Mouse (Mus musculus) Patski (cell line): ENCODE measurements at regions not wholly inside any gene's neighbourhood (a gene's known extent, or its start where the extent isn't known, plus 50 kb on each side); places are given as distances from the start of the nearest gene placed in this dataset.

Source experiments
- ATAC-seq: fragments of 100-300 bp; one replicate; pipeline ENCODE4 v1.8.0; 2021
- CTCF ChIA-PET: fragments of 350-600 bp; sonication (Branson Sonifier 250); formaldehyde crosslinking; loops from one replicate; lab custom pipeline; 2022; ENCODE audit warnings: inconsistent platforms; lab: Charles Lee
- POLR2A ChIA-PET: fragments of 350-600 bp; sonication (Branson Sonifier 250); formaldehyde crosslinking; loops from one replicate; lab custom pipeline; 2022; ENCODE audit warnings: antibody characterized with exemption, inconsistent platforms; lab: Charles Lee
- DNase-seq: peaks from one replicate; pipeline ENCODE4 v3.0.0-alpha.2; 2011; ENCODE audit warnings: low read depth, low spot score
- H3K27me3 ChIP-seq: fragments of 371-371 bp; one replicate; pipeline ENCODE4 v1.5.1; 2021
- CTCF ChIP-seq: fragments of 100-300 bp; IDR thresholded peaks from one replicate; pipeline ENCODE4 v1.5.1; 2021
- in situ Hi-C: fragments of 300-500 bp; cut with MboI; formaldehyde crosslinking; loops from 3 replicates; pipeline ENCODE4 v1.11.1; 2018; ENCODE audit warnings: low pct_unique_long_range_greater_than_20kb, mixed read lengths

DNA sequence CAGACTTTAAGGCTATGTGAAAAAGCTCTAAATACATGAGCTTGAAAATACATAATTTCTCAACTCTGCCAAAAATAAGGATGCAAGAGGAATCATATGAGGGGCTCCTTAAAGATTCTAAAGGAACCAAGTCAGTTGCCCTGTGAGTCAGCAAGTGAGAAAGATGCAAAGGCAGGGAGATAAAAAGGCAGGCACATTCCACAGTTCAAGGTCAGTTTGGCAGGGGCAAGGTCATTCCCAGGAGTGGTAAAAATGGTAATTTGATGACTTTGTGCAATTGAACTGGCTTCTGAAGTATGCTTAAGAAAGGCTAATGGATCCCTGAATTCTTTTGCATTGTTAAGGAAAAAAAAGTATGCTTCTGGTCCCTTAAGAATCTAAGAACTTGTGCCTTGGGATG, 131.5 kb downstream of the Zfp951 start:
- ATAC-seq = no peak
- DNase-seq = no peak
- POLR2A ChIA-PET = no interaction called here
- TF ChIP-seq CTCF = no peak
- H3K27me3 ChIP-seq = no peaks in the 10 kb centered on the region
- in situ Hi-C loops = no loop called here
- CTCF ChIA-PET = no interaction called here

DNA sequence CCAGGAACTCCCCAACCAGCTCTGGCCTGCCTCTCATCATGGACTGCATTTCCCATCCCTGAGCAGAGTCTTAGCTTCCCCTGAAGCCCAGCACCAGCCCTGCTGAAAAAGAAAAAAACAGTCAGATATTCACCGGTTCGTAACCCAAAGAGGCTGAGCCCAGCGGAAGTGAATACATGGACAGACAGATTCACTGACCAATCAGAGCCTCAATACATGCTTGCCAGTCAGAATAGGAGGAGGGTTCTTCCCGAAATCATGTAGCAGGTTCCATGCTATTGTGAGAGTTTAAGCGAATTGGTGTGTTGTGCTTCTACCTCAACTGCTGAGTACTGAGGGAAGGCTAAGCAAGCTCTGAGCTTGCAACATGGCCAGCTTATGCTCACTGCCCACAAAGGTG, 137.3 kb downstream of the Zfp951 start:
- in situ Hi-C loops = no loop called here

DNA sequence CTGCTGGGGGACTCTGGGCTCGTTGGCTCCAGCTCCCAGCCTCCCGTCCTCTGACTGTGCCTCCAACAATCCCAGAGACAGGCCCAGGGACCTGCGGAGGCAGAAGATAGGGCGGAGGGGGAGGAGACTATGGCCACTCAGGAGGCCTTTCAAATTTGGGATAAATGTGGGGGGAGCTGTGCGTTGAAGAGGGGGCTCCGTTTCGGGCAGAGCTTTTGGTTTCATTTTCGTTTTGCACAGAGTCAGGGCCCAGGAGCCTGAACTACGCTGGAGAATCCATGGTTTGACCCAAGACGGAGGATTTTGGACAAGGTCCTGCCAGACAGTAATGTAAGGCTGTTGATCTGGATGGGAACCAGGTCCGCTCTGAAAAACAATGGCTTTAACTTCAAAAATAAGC, 142.9 kb downstream of the Zfp951 start:
- POLR2A ChIA-PET = no interaction called here
- no peaks in the 10 kb centered on the region for H3K27me3 ChIP-seq
- CTCF ChIA-PET = no interaction called here
- no peak for TF ChIP-seq CTCF
- ATAC-seq (no peak), DNase-seq (no peak)
- in situ Hi-C loops = no loop called here

More for the DNA sequence above, 137.3 kb downstream of the Zfp951 start:
- DNase-seq (no peak), ATAC-seq (no peak)
- TF ChIP-seq CTCF = no peak
- H3K27me3 ChIP-seq = no peaks in the 10 kb centered on the region
- ChIA-PET POLR2A (no interaction called here), CTCF (interaction anchor here (1.4 kb wide), 1 partner anchor 8 kb away, joined by 3 read pairs; no protein-coding TSS in a partner anchor)
